Mouse (Mus musculus): ENCODE data around the gene Pdcl2.

Pdcl2 gene

GRCm38 (mm10) chr5:76303745-76304451 is 27.1 kb downstream of the Pdcl2 start:
- DNase-seq (ENCODE audit: low spot score in 2 of 2) = peak; percentile 69 to 79

GRCm38 (mm10) chr5:76303379-76303744 is 27.6 kb downstream of the Pdcl2 start:
- DNase-seq (ENCODE audit: low spot score in 2 of 2) = no peak

GRCm38 (mm10) chr5:76302009-76302408 is 28.9 kb downstream of the Pdcl2 start:
- no peak for DNase-seq (ENCODE audit: low spot score in 2 of 2)

- no peak for DNase-seq (ENCODE audit: low spot score in 2 of 2)
Observed at GRCm38 (mm10) chr5:76289234-76289691, 41.7 kb downstream of the Pdcl2 start.

- DNase-seq (ENCODE audit: low spot score in 2 of 2) = no peak
Observed at GRCm38 (mm10) chr5:76288256-76288655, 42.7 kb downstream of the Pdcl2 start.

- no peak for DNase-seq (ENCODE audit: low spot score in 2 of 2)
Observed at GRCm38 (mm10) chr5:76287062-76287461, 43.9 kb downstream of the Pdcl2 start.

- DNase-seq (ENCODE audit: low spot score in 2 of 2) = no peak
Observed at GRCm38 (mm10) chr5:76285699-76286098, 45.3 kb downstream of the Pdcl2 start.

GRCm38 (mm10) chr5:76283890-76284289 is 47.1 kb downstream of the Pdcl2 start:
- DNase-seq (ENCODE audit: low spot score in 2 of 2) = no peak

GRCm38 (mm10) chr5:76274977-76275376 is 56.0 kb downstream of the Pdcl2 start:
- DNase-seq (ENCODE audit: low spot score in 2 of 2) = no peak

Data from heart, adult 9 months (tissue).